ENCODE assay signal across 8 mouse cellular contexts in genomic region chr4:150872139-150872651, GRCm38 (mm10). TPM values are rescaled to one million over a fixed set of nuclear protein-coding genes. Genes with fewer than 3 reads are reported as not detected.
A peak's percentile ranks its signal among the peaks of the same experiment; 100 is the strongest.
DNase-seq lines count a peak whose midpoint lies in the region; ATAC-seq and TF ChIP-seq lines count a peak whose summit lies in the region.

No protein-coding gene starts in this region.

- H3K4me3 ChIP-seq in midbrain, embryonic 13.5 days (replicated peaks), result no peak overlapping the region
- H3K4me3 ChIP-seq in midbrain, embryonic 11.5 days (ENCODE audit: low read depth, low read length), result no peak overlapping the region
- H3K4me3 ChIP-seq in lung, postnatal 0 days (ENCODE audit: low read depth, low read length), result no peak overlapping the region

- no peak for TF ChIP-seq CTCF in lung, postnatal 0 days (IDR thresholded peaks at IDR 0.05)

- 0 out of 2 replicates have a peak, but pooled peaks have one; percentile 14 for ATAC-seq in midbrain, embryonic 13.5 days
- ATAC-seq in midbrain, embryonic 11.5 days (ENCODE audit: low FRiP score), result no peak
- peak; percentile 2; the same call in 1 of the 2 replicates for ATAC-seq in lung, postnatal 0 days

- H3K36me3 ChIP-seq in midbrain, embryonic 13.5 days, result peaks cover 13% of the 10 kb centered on the region
- peaks cover 6% of the 10 kb centered on the region; the same call in 1 of the 2 replicates for H3K36me3 ChIP-seq in midbrain, embryonic 11.5 days (ENCODE audit: control insufficient read depth, insufficient read depth, low read length)
- peaks cover 3% of the 10 kb centered on the region; the same call in 1 of the 2 replicates for H3K36me3 ChIP-seq in lung, postnatal 0 days (ENCODE audit: insufficient read depth, low read length)

- H3K4me1 ChIP-seq in midbrain, embryonic 13.5 days (replicated peaks), result peaks cover 13% of the 10 kb centered on the region
- H3K4me1 ChIP-seq in midbrain, embryonic 11.5 days (ENCODE audit: control insufficient read depth, insufficient read depth, low read length), result no peaks in the 10 kb centered on the region
- peaks cover 28% of the 10 kb centered on the region; the same call in 1 of the 2 replicates for H3K4me1 ChIP-seq in lung, postnatal 0 days (ENCODE audit: insufficient read depth, low read depth, low read length)

- WGBS in midbrain, embryonic 13.5 days, result 56% methylated on average over 9 of the region's 9 CpGs
- WGBS in midbrain, embryonic 11.5 days, result 52% methylated on average over 9 of the region's 9 CpGs
- WGBS in lung, postnatal 0 days, result 41% methylated on average over 9 of the region's 9 CpGs

- DNase-seq in cerebellum, adult 18-20 months, result peak; percentile 22 to 33
- no peak for DNase-seq in cerebellum, postnatal 4 days (ENCODE audit: low spot score in 2 of 2)
- DNase-seq in midbrain, embryonic 11.5 days (ENCODE audit: low spot score, missing footprints), result no peak
- peak; percentile 56 to 61 for DNase-seq in gastrocnemius, postnatal 36 days
- peak; percentile 61 for DNase-seq in kidney, postnatal 14 days
- peak; percentile 66 for DNase-seq in lung, postnatal 0 days (ENCODE audit: low spot score)
- no peak for DNase-seq in spleen, postnatal 36 days (ENCODE audit: low spot score in 2 of 2)

- no peaks in the 10 kb centered on the region for H3K9me3 ChIP-seq in midbrain, embryonic 13.5 days
- no peaks in the 10 kb centered on the region for H3K9me3 ChIP-seq in midbrain, embryonic 11.5 days (ENCODE audit: control insufficient read depth, low read length)
- no peaks in the 10 kb centered on the region for H3K9me3 ChIP-seq in lung, postnatal 0 days (ENCODE audit: low read length)

- TF ChIP-seq EP300 in lung, postnatal 0 days (IDR thresholded peaks at IDR 0.05), result no peak

- H3K4me2 ChIP-seq in midbrain, embryonic 13.5 days (replicated peaks), result no peak overlapping the region
- H3K4me2 ChIP-seq in midbrain, embryonic 11.5 days, result no peak overlapping the region
- no peak overlapping the region for H3K4me2 ChIP-seq in lung, postnatal 0 days (replicated peaks; ENCODE audit: low read depth, low read length)

- H3K9ac ChIP-seq in midbrain, embryonic 13.5 days (replicated peaks), result no peak overlapping the region
- H3K9ac ChIP-seq in midbrain, embryonic 11.5 days (ENCODE audit: low read length), result no peak overlapping the region
- H3K9ac ChIP-seq in lung, postnatal 0 days (replicated peaks; ENCODE audit: low read depth), result 0 out of 2 replicates have a peak overlapping the region, but pooled peaks have one; percentile 12

- H3K27ac ChIP-seq in midbrain, embryonic 13.5 days, result no peak overlapping the region
- H3K27ac ChIP-seq in midbrain, embryonic 11.5 days (ENCODE audit: low read depth, low read length), result no peak overlapping the region
- peak overlapping the region; percentile 88 for H3K27ac ChIP-seq in lung, postnatal 0 days (ENCODE audit: low read length)

- no peaks in the 10 kb centered on the region for H3K27me3 ChIP-seq in midbrain, embryonic 13.5 days
- H3K27me3 ChIP-seq in midbrain, embryonic 11.5 days (ENCODE audit: control insufficient read depth, insufficient read depth, low read length), result no peaks in the 10 kb centered on the region
- no peaks in the 10 kb centered on the region for H3K27me3 ChIP-seq in lung, postnatal 0 days (replicated peaks; ENCODE audit: insufficient read depth, low read length)

- intact Hi-C loops in gastrocnemius, postnatal 36 days (cut with DNase I), result no loop called here

RNA-seq across cellular contexts. Expression of gene Errfi1, which starts 18.5 kb away (rescaled TPM):
- polyA plus RNA-seq in midbrain, embryonic 13.5 days (2015; fragmentation: Nextera tagmentation; extraction: Ambion mirVana), result 18.7 and 20.1 TPM in 2 replicates
- 29.5 and 29.7 TPM in 2 replicates for polyA plus RNA-seq in midbrain, embryonic 11.5 days (2014; fragmentation: Nextera tagmentation; extraction: Ambion mirVana)
- 10 to 100 TPM; 18.2 to 29.9 TPM for total RNA-seq in gastrocnemius, postnatal 36 days (2021)
- polyA plus RNA-seq in lung, postnatal 0 days (2015; fragmentation: Nextera tagmentation; extraction: Ambion mirVana), result 104 and 106 TPM in 2 replicates

RNA-seq across cellular contexts. Expression of gene Park7, which starts 42.0 kb away (rescaled TPM):
- 373 and 377 TPM in 2 replicates for polyA plus RNA-seq in midbrain, embryonic 13.5 days (2015; fragmentation: Nextera tagmentation; extraction: Ambion mirVana)
- polyA plus RNA-seq in midbrain, embryonic 11.5 days (2014; fragmentation: Nextera tagmentation; extraction: Ambion mirVana), result 383 and 406 TPM in 2 replicates
- 100 to 1,000 TPM; 795 to 846 TPM for total RNA-seq in gastrocnemius, postnatal 36 days (2021)
- polyA plus RNA-seq in lung, postnatal 0 days (2015; fragmentation: Nextera tagmentation; extraction: Ambion mirVana), result 229 and 241 TPM in 2 replicates

RNA-seq across cellular contexts. Expression of gene Tnfrsf9, which starts 42.2 kb away (rescaled TPM):
- 0.12 and 0.16 TPM in 2 replicates for polyA plus RNA-seq in midbrain, embryonic 13.5 days (2015; fragmentation: Nextera tagmentation; extraction: Ambion mirVana)
- 0.18 and 0.30 TPM in 2 replicates for polyA plus RNA-seq in midbrain, embryonic 11.5 days (2014; fragmentation: Nextera tagmentation; extraction: Ambion mirVana)
- under 1 TPM in 1 of 2 experiments, not detected in 1; 0.30 TPM for total RNA-seq in gastrocnemius, postnatal 36 days (2021)
- 1.1 and 4.4 TPM in 2 replicates for polyA plus RNA-seq in lung, postnatal 0 days (2015; fragmentation: Nextera tagmentation; extraction: Ambion mirVana)

Comparison
In these comparisons a context has a peak if more than half of its experiments do, and no peak if none do; other contexts are left out.
1. DNase-seq: peak in cerebellum, adult 18-20 months (2 of 2), gastrocnemius, postnatal 36 days (2 of 2), kidney, postnatal 14 days (single experiment) and lung, postnatal 0 days (single experiment); none in cerebellum, postnatal 4 days (0 of 2), midbrain, embryonic 11.5 days (single experiment) and spleen, postnatal 36 days (0 of 2).